Mouse (Mus musculus): ENCODE data around the gene Cep97. TPM values are rescaled to one million over a fixed set of nuclear protein-coding genes. Genes with fewer than 3 reads are reported as not detected.
"Not testable (repeated sequence)": the region's sequence is repeated elsewhere in the genome, so short reads cannot be mapped to it uniquely, and the experiment has no call there.

The Cep97 gene
- polyA plus RNA-seq, 1 experiment from 2014 or later = 9.5 TPM

GRCm38 (mm10) chr16:55967221-55967620 lies 32.6 kb upstream of the Cep97 start:
- Histone ChIP-seq H3K4me2 (ENCODE audit: low read length) (peak overlapping the region; percentile 66), H3K4me1 (ENCODE audit: control insufficient read depth, insufficient read depth, low read depth, low read length) (peaks cover 11% of the 10 kb centered on the region), H3K4me3 (ENCODE audit: low read length) (peak overlapping the region; percentile 61), H3K27me3 (replicated peaks; ENCODE audit: control insufficient read depth, insufficient read depth, low read length) (no peaks in the 10 kb centered on the region), H3K9me3 (ENCODE audit: control insufficient read depth, low read length) (no peaks in the 10 kb centered on the region), H3K36me3 (ENCODE audit: control insufficient read depth, insufficient read depth, low read length) (peaks cover 18% of the 10 kb centered on the region), H3K27ac (ENCODE audit: low read depth, low read length) (no peak overlapping the region), H3K9ac (ENCODE audit: low read depth, low read length) (peak overlapping the region; percentile 89)
- WGBS = 46% methylated on average over 1 of the region's 1 CpGs
- no peak for ATAC-seq

GRCm38 (mm10) chr16:55966212-55966871 lies 31.7 kb upstream of the Cep97 start, which contains the start of gene Rpl24:
Rpl24 (plus strand) TSS chr16:55966275.
- H3K36me3 ChIP-seq (ENCODE audit: control insufficient read depth, insufficient read depth, low read length) = peaks cover 12% of the 10 kb centered on the region
- peak within 1 kb of the TSS; percentile 66 for H3K4me2 ChIP-seq (ENCODE audit: low read length)
- H3K27me3 ChIP-seq (replicated peaks; ENCODE audit: control insufficient read depth, insufficient read depth, low read length) = no peaks in the 10 kb centered on the region
- H3K4me1 ChIP-seq (ENCODE audit: control insufficient read depth, insufficient read depth, low read depth, low read length) = peaks cover 11% of the 10 kb centered on the region
- peak within 1 kb of the TSS; percentile 84 for H3K27ac ChIP-seq (ENCODE audit: low read depth, low read length)
- peak within 1 kb of the TSS; percentile 89 for H3K9ac ChIP-seq (ENCODE audit: low read depth, low read length)
- ATAC-seq = peak; percentile 95
- H3K9me3 ChIP-seq (ENCODE audit: control insufficient read depth, low read length) = no peaks in the 10 kb centered on the region
- under 1% methylated on average over 42 of the region's 42 CpGs for WGBS
- H3K4me3 ChIP-seq (ENCODE audit: low read length) = peak within 1 kb of the TSS; percentile 61

- WGBS = 64% methylated on average over 4 of the region's 4 CpGs
Measured at GRCm38 (mm10) chr16:55964126-55964949, 29.7 kb upstream of the Cep97 start.

GRCm38 (mm10) chr16:55963068-55963467 lies 28.4 kb upstream of the Cep97 start:
- H3K27ac ChIP-seq (ENCODE audit: low read depth, low read length); H3K4me2 ChIP-seq (ENCODE audit: low read length); H3K9ac ChIP-seq (ENCODE audit: low read depth, low read length); H3K9me3 ChIP-seq (ENCODE audit: control insufficient read depth, low read length); H3K36me3 ChIP-seq (ENCODE audit: control insufficient read depth, insufficient read depth, low read length); H3K27me3 ChIP-seq (replicated peaks; ENCODE audit: control insufficient read depth, insufficient read depth, low read length); H3K4me1 ChIP-seq (ENCODE audit: control insufficient read depth, insufficient read depth, low read depth, low read length); ATAC-seq; H3K4me3 ChIP-seq (ENCODE audit: low read length): not testable (repeated sequence)
- WGBS = 90% methylated on average over 6 of the region's 11 CpGs

More at GRCm38 (mm10) chr16:55964126-55964949, 29.7 kb upstream of the Cep97 start:
- Histone ChIP-seq H3K4me1 (ENCODE audit: control insufficient read depth, insufficient read depth, low read depth, low read length) (peaks cover 11% of the 10 kb centered on the region), H3K27ac (ENCODE audit: low read depth, low read length) (no peak overlapping the region), H3K27me3 (replicated peaks; ENCODE audit: control insufficient read depth, insufficient read depth, low read length) (no peaks in the 10 kb centered on the region), H3K4me2 (ENCODE audit: low read length) (no peak overlapping the region), H3K36me3 (ENCODE audit: control insufficient read depth, insufficient read depth, low read length) (no peaks in the 10 kb centered on the region), H3K9me3 (ENCODE audit: control insufficient read depth, low read length) (no peaks in the 10 kb centered on the region), H3K9ac (ENCODE audit: low read depth, low read length) (no peak overlapping the region), H3K4me3 (ENCODE audit: low read length) (no peak overlapping the region)
- ATAC-seq = no peak

GRCm38 (mm10) chr16:55954196-55954595 lies 19.5 kb upstream of the Cep97 start:
- not testable (repeated sequence) for ATAC-seq; H3K4me2 ChIP-seq (ENCODE audit: low read length); H3K9me3 ChIP-seq (ENCODE audit: control insufficient read depth, low read length); H3K27me3 ChIP-seq (replicated peaks; ENCODE audit: control insufficient read depth, insufficient read depth, low read length); H3K27ac ChIP-seq (ENCODE audit: low read depth, low read length); H3K4me3 ChIP-seq (ENCODE audit: low read length); H3K4me1 ChIP-seq (ENCODE audit: control insufficient read depth, insufficient read depth, low read depth, low read length); H3K36me3 ChIP-seq (ENCODE audit: control insufficient read depth, insufficient read depth, low read length); H3K9ac ChIP-seq (ENCODE audit: low read depth, low read length)
- 93% methylated on average over 9 of the region's 9 CpGs for WGBS

GRCm38 (mm10) chr16:55952771-55953170 lies 18.1 kb upstream of the Cep97 start:
- Histone ChIP-seq H3K4me1 (ENCODE audit: control insufficient read depth, insufficient read depth, low read depth, low read length) (no peaks in the 10 kb centered on the region), H3K4me2 (ENCODE audit: low read length) (no peak overlapping the region), H3K27me3 (replicated peaks; ENCODE audit: control insufficient read depth, insufficient read depth, low read length) (no peaks in the 10 kb centered on the region), H3K4me3 (ENCODE audit: low read length) (no peak overlapping the region), H3K9ac (ENCODE audit: low read depth, low read length) (no peak overlapping the region), H3K36me3 (ENCODE audit: control insufficient read depth, insufficient read depth, low read length) (no peaks in the 10 kb centered on the region), H3K9me3 (ENCODE audit: control insufficient read depth, low read length) (no peaks in the 10 kb centered on the region), H3K27ac (ENCODE audit: low read depth, low read length) (no peak overlapping the region)
- no peak for ATAC-seq

GRCm38 (mm10) chr16:55951679-55952327 lies 17.1 kb upstream of the Cep97 start:
- H3K4me2 ChIP-seq (ENCODE audit: low read length) = no peak overlapping the region
- H3K27ac ChIP-seq (ENCODE audit: low read depth, low read length) = no peak overlapping the region
- H3K4me1 ChIP-seq (ENCODE audit: control insufficient read depth, insufficient read depth, low read depth, low read length) = no peaks in the 10 kb centered on the region
- H3K9ac ChIP-seq (ENCODE audit: low read depth, low read length) = no peak overlapping the region
- 79% methylated on average over 7 of the region's 7 CpGs for WGBS
- H3K36me3 ChIP-seq (ENCODE audit: control insufficient read depth, insufficient read depth, low read length) = no peaks in the 10 kb centered on the region
- H3K9me3 ChIP-seq (ENCODE audit: control insufficient read depth, low read length) = no peaks in the 10 kb centered on the region
- no peak for ATAC-seq
- H3K4me3 ChIP-seq (ENCODE audit: low read length) = no peak overlapping the region
- no peaks in the 10 kb centered on the region for H3K27me3 ChIP-seq (replicated peaks; ENCODE audit: control insufficient read depth, insufficient read depth, low read length)

GRCm38 (mm10) chr16:55950946-55951678 lies 16.5 kb upstream of the Cep97 start:
- ATAC-seq = peak; percentile 71
- 37% methylated on average over 19 of the region's 19 CpGs for WGBS
- Histone ChIP-seq H3K4me2 (ENCODE audit: low read length) (no peak overlapping the region), H3K4me3 (ENCODE audit: low read length) (no peak overlapping the region), H3K9me3 (ENCODE audit: control insufficient read depth, low read length) (no peaks in the 10 kb centered on the region), H3K9ac (ENCODE audit: low read depth, low read length) (no peak overlapping the region), H3K27ac (ENCODE audit: low read depth, low read length) (no peak overlapping the region), H3K27me3 (replicated peaks; ENCODE audit: control insufficient read depth, insufficient read depth, low read length) (no peaks in the 10 kb centered on the region), H3K36me3 (ENCODE audit: control insufficient read depth, insufficient read depth, low read length) (no peaks in the 10 kb centered on the region), H3K4me1 (ENCODE audit: control insufficient read depth, insufficient read depth, low read depth, low read length) (no peaks in the 10 kb centered on the region)
